Mouse (Mus musculus) lung, embryonic 16.5 days (tissue): ENCODE measurements around the gene Zmynd10. TPM values are rescaled to one million over a fixed set of nuclear protein-coding genes. Genes with fewer than 3 reads are reported as not detected.
A peak's percentile ranks its signal among the peaks of the same experiment; 100 is the strongest.

Source experiments
- ATAC-seq: fragments of 200-750 bp; cut with Nextera tagmentation; 2 replicates; pipeline ENCODE4 v1.8.0; 2017; ENCODE audit warnings: low read depth, mild to moderate bottlenecking, moderate library complexity
- H3K27ac ChIP-seq: fragments of 300-500 bp; sonication (generic); 2 replicates; pipeline ENCODE4 v1.5.1; 2014; ENCODE audit warnings: mild to moderate bottlenecking, control low read depth, low read length
- H3K27me3 ChIP-seq: fragments of 300-500 bp; sonication (generic); 2 replicates; pipeline ENCODE4 v1.6.1; 2014; ENCODE audit warnings: low read depth, low read length, mixed read lengths; ENCODE audit not compliant: control insufficient read depth, insufficient read depth
- H3K36me3 ChIP-seq: fragments of 300-500 bp; sonication (generic); 2 replicates; pipeline ENCODE4 v1.6.1; 2014; ENCODE audit warnings: low read length; ENCODE audit not compliant: control insufficient read depth, insufficient read depth
- H3K4me1 ChIP-seq: fragments of 300-500 bp; sonication (generic); replicated peaks from 2 replicates; pipeline ENCODE4 v1.6.1; 2014; ENCODE audit warnings: low read length, mixed read lengths; ENCODE audit not compliant: control insufficient read depth, insufficient read depth
- H3K4me2 ChIP-seq: fragments of 300-500 bp; sonication (generic); 2 replicates; pipeline ENCODE4 v1.6.1; 2014; ENCODE audit warnings: low read depth, low read length, control low read depth
- H3K4me3 ChIP-seq: fragments of 300-500 bp; sonication (generic); 2 replicates; pipeline ENCODE4 v1.5.1; 2014; ENCODE audit warnings: mild to moderate bottlenecking, low read length, control low read depth
- H3K9ac ChIP-seq: fragments of 300-500 bp; sonication (generic); 2 replicates; pipeline ENCODE4 v1.6.1; 2014; ENCODE audit warnings: low read length, control low read depth
- H3K9me3 ChIP-seq: fragments of 300-500 bp; sonication (generic); 2 replicates; pipeline ENCODE4 v1.6.1; 2016; ENCODE audit warnings: low read length; ENCODE audit not compliant: control insufficient read depth
- WGBS: fragments of 180-500 bp; shearing (Covaris S2); extraction: QIAGEN DNeasy Blood & Tissue Kit; methylation state at CpG from one replicate; pipeline ENCODE4 v1.1.7; 2014; 5-methylcytosine and 5-hydroxymethylcytosine counted together
- polyA plus RNA-seq: library from polyadenylated mRNA; unstranded; fragments of >200 nt; fragmentation: Nextera tagmentation; extraction: Ambion mirVana; gene quantifications from 2 replicates; pipeline ENCODE4 v1.2.1, GENCODE M21; 2015

Zmynd10 gene
- 16.7 and 19.7 TPM in 2 replicates for polyA plus RNA-seq

GRCm38 (mm10) chr9:107547026-107547425 lies at the start of gene Zmynd10:
TSS of gene Zmynd10 (plus strand) at chr9:107547298.
- H3K4me3 ChIP-seq, result peak within 1 kb of the TSS; percentile 26
- H3K4me1 ChIP-seq, result peaks cover 33% of the 10 kb centered on the region
- peaks cover 10% of the 10 kb centered on the region; the same call in 1 of the 2 replicates for H3K36me3 ChIP-seq
- peak within 1 kb of the TSS; percentile 49 for H3K4me2 ChIP-seq
- H3K9me3 ChIP-seq, result no peaks in the 10 kb centered on the region
- 2% methylated on average over 20 of the region's 20 CpGs for WGBS
- ATAC-seq, result peak; percentile 62
- no peaks in the 10 kb centered on the region for H3K27me3 ChIP-seq
- H3K27ac ChIP-seq, result no peak within 1 kb of the TSS
- H3K9ac ChIP-seq, result 0 out of 2 replicates have a peak within 1 kb of the TSS, but pooled peaks have one; percentile 31

DNA sequence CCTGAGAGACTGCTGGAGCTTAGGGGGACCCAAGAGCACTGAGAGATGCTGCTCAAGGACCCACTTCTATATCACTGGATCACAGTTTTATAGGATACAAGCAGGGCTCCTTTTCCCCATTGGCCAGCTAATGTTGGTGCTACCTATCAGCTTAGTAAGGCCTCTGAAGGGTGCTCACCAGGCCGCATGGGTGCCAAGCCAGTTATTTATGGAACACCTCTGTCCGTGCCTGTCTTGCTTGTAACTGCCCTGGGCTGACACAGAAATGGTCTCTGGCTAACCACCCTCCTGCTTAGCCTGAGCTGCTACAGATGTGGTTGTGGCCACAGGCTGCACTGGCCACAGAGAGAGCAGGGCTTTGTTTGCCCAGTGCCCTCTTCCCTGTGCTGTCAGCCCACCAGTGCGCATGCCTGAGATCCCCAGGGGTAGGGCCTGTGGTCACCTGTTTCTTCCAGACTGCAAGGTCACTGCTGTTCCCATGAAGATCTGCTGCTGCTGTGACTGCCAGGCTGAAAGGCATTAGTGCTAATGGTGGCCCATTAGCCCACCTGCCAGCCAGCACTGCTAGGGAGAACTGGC lies 46.3 kb upstream of the Zmynd10 start:
- Histone ChIP-seq H3K9me3 (no peaks in the 10 kb centered on the region), H3K4me2 (no peak overlapping the region), H3K4me1 (no peaks in the 10 kb centered on the region), H3K4me3 (no peak overlapping the region), H3K9ac (no peak overlapping the region), H3K36me3 (no peaks in the 10 kb centered on the region), H3K27me3 (no peaks in the 10 kb centered on the region), H3K27ac (no peak overlapping the region)
- no peak for ATAC-seq
- 81% methylated on average over 3 of the region's 3 CpGs for WGBS

- Histone ChIP-seq H3K27me3 (no peaks in the 10 kb centered on the region), H3K9me3 (no peaks in the 10 kb centered on the region), H3K4me3 (no peak overlapping the region), H3K4me2 (no peak overlapping the region), H3K27ac (no peak overlapping the region), H3K9ac (no peak overlapping the region), H3K4me1 (no peaks in the 10 kb centered on the region), H3K36me3 (no peaks in the 10 kb centered on the region)
- 86% methylated on average over 12 of the region's 12 CpGs for WGBS
- ATAC-seq, result no peak
These were observed 44.8 kb upstream of the Zmynd10 start for GRCm38 (mm10) chr9:107502131-107502846.

- Histone ChIP-seq H3K4me1 (no peaks in the 10 kb centered on the region), H3K36me3 (no peaks in the 10 kb centered on the region), H3K27me3 (no peaks in the 10 kb centered on the region), H3K9me3 (no peaks in the 10 kb centered on the region), H3K9ac (no peak overlapping the region), H3K27ac (no peak overlapping the region), H3K4me2 (no peak overlapping the region), H3K4me3 (no peak overlapping the region)
- 67% methylated on average over 19 of the region's 19 CpGs for WGBS
- ATAC-seq, result no peak
These were observed 42.2 kb upstream of the Zmynd10 start for GRCm38 (mm10) chr9:107504662-107505537.

- Histone ChIP-seq H3K4me3 (no peak overlapping the region), H3K9me3 (no peaks in the 10 kb centered on the region), H3K4me2 (no peak overlapping the region), H3K9ac (no peak overlapping the region), H3K27me3 (no peaks in the 10 kb centered on the region), H3K4me1 (no peaks in the 10 kb centered on the region), H3K36me3 (no peaks in the 10 kb centered on the region), H3K27ac (no peak overlapping the region)
- no peak for ATAC-seq
- WGBS, result 49% methylated on average over 10 of the region's 10 CpGs
These were observed 38.8 kb upstream of the Zmynd10 start for GRCm38 (mm10) chr9:107508266-107508665.

DNA sequence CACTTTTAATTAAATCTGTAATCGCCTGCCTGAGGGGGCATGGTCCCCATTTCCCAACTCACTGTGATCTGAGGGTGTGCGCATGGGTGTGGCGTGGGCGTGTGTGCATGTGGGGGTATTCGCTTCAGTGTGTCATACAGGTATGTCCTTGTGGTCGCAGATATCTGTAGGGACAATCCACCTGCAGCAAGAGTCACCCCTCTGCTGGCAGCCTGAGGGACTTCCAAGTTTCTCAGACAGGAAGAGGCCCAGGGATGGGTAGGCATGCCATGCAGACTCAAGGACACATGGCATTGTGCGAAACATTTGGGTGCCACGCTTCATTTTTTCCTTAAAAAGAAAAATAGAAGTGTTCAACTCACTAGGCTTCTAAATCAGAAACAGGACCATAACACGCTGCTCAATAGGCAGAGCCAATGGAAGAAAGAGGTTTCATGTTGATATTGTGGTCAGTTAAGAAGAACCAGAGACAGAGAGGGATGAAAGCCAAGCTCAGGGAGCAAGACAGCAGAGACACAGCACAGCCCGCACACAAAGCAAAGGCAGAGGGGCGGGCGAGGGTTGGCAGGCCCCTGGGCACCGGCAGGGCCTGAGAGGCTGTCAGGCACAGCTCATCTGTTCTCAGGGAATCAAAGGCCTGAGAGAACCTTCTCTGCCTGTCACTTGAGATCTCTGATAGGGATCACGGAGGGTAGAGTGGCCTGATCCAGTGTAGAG lies 36.6 kb upstream of the Zmynd10 start:
- no peaks in the 10 kb centered on the region; the same call in 1 of the 2 replicates for H3K27me3 ChIP-seq
- no peaks in the 10 kb centered on the region for H3K4me1 ChIP-seq
- no peak for ATAC-seq
- no peaks in the 10 kb centered on the region for H3K9me3 ChIP-seq
- H3K36me3 ChIP-seq, result no peaks in the 10 kb centered on the region
- WGBS, result 74% methylated on average over 14 of the region's 14 CpGs
- H3K27ac ChIP-seq, result no peak overlapping the region
- H3K9ac ChIP-seq, result no peak overlapping the region
- no peak overlapping the region for H3K4me2 ChIP-seq
- no peak overlapping the region for H3K4me3 ChIP-seq

- Histone ChIP-seq H3K27me3 (no peaks in the 10 kb centered on the region; the same call in 1 of the 2 replicates), H3K4me3 (no peak overlapping the region), H3K36me3 (no peaks in the 10 kb centered on the region), H3K9ac (no peak overlapping the region), H3K4me1 (no peaks in the 10 kb centered on the region), H3K4me2 (no peak overlapping the region), H3K9me3 (no peaks in the 10 kb centered on the region), H3K27ac (no peak overlapping the region)
- WGBS, result 50% methylated on average over 8 of the region's 8 CpGs
- ATAC-seq, result no peak
These were observed 35.7 kb upstream of the Zmynd10 start for GRCm38 (mm10) chr9:107511436-107511835.

GRCm38 (mm10) chr9:107512326-107512725 lies 34.8 kb upstream of the Zmynd10 start:
- H3K4me1 ChIP-seq, result no peaks in the 10 kb centered on the region
- 73% methylated on average over 16 of the region's 16 CpGs for WGBS
- H3K9me3 ChIP-seq, result no peaks in the 10 kb centered on the region
- no peak for ATAC-seq
- no peak overlapping the region for H3K9ac ChIP-seq
- H3K27me3 ChIP-seq, result no peaks in the 10 kb centered on the region; the same call in 1 of the 2 replicates
- no peak overlapping the region for H3K4me3 ChIP-seq
- no peak overlapping the region for H3K27ac ChIP-seq
- H3K4me2 ChIP-seq, result no peak overlapping the region
- no peaks in the 10 kb centered on the region for H3K36me3 ChIP-seq
